Mouse (Mus musculus) adrenal gland, postnatal 0 days (tissue): ENCODE data around the gene Vmn1r225. TPM values are rescaled to one million over a fixed set of nuclear protein-coding genes. Genes with fewer than 3 reads are reported as not detected.

Experiments
- polyA plus RNA-seq: library from polyadenylated mRNA; unstranded; fragments of >200 nt; fragmentation: Nextera tagmentation; extraction: Ambion mirVana; gene quantifications from 2 replicates; pipeline ENCODE4 v1.2.1, GENCODE M21; 2015

Gene Vmn1r225
- polyA plus RNA-seq: not detected in 2 replicates

DNA sequence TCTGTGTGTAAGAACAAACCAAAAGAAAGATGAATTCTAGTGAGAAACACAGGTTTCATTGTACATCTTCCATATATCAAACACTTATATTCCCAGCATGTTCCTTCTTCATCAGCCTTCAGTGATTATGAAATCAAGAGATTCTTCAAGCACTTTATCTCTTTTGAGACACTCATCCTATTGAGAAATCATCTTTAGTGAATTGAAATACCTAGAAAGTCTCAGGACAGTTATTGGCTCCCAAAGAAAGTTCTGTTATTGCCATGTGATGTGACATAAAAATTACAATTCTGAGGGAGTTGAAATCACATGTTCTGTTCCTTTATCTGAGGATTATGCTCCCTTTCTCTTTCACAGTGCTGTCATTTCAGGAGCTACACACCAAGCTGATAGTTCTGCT is at the start of gene Vmn1r225:
TSS of gene Vmn1r225 (plus strand) at position 301 of the 400 bp plus-strand sequence.

DNA sequence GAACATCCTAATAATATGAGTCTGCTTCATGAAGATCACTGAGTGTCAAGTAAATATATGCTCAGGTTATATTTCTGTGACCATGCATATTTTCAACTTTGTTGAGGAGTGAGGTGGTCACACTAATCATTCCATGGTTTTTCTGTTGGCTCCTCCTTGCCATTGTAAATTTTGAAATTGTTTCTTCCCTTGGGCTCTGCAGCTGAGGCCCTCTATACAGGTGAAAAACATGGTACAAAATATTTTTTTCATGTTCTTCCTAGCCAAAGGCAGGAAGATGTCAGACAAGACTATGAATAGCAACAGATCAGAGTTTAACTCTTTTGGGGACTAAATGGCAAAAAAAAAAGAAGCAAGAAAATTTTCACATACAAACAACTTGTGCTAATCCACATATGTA is 16.7 kb upstream of the Vmn1r225 start, which contains the start of gene Vmn2r108:
TSS of gene Vmn2r108 (minus strand) at position 101 of the 400 bp plus-strand sequence.

Other genes with a start within 250 kb of the Vmn1r225 start
- not detected in 2 replicates for gene Vmn2r106, start 212.6 kb upstream of the Vmn1r225 start, polyA plus RNA-seq
- not detected in 2 replicates for gene Vmn2r107, start 152.9 kb upstream of the Vmn1r225 start, polyA plus RNA-seq
- gene Vmn1r224, start 84.0 kb upstream of the Vmn1r225 start, polyA plus RNA-seq: not detected in 2 replicates
- not detected in 2 replicates for gene Vmn2r108, start 16.8 kb upstream of the Vmn1r225 start, polyA plus RNA-seq
- not detected in 2 replicates for gene Vmn2r109, start 66.6 kb downstream of the Vmn1r225 start, polyA plus RNA-seq
- gene Vmn2r110, start 98.3 kb downstream of the Vmn1r225 start, polyA plus RNA-seq: 0.01 TPM in 1 of 2 replicates, not detected in the other
- not detected in 2 replicates for gene Fpr-rs3, start 126.7 kb downstream of the Vmn1r225 start, polyA plus RNA-seq
- gene Vmn1r226, start 184.7 kb downstream of the Vmn1r225 start, polyA plus RNA-seq: not detected in 2 replicates
- not detected in 2 replicates for gene Vmn1r227, start 231.7 kb downstream of the Vmn1r225 start, polyA plus RNA-seq